Mouse (Mus musculus) stomach, embryonic 15.5 days (tissue): ENCODE results near the gene Dcdc2a. TPM values are rescaled to one million over a fixed set of nuclear protein-coding genes. Genes with fewer than 3 reads are reported as not detected.

Source experiments
- ATAC-seq: fragments of 200-750 bp; cut with Nextera tagmentation; 2 replicates; pipeline ENCODE4 v1.8.0; 2017; ENCODE audit warnings: low read depth, moderate number of reproducible peaks, moderate TSS enrichment; ENCODE audit not compliant: insufficient read depth, low FRiP score
- H3K27ac ChIP-seq: fragments of 300-500 bp; sonication (generic); 2 replicates; pipeline ENCODE4 v1.5.1; 2015; ENCODE audit warnings: mild to moderate bottlenecking, inconsistent platforms
- H3K27me3 ChIP-seq: fragments of 300-500 bp; sonication (generic); replicated peaks from 2 replicates; pipeline ENCODE4 v1.6.1; 2015; ENCODE audit warnings: inconsistent platforms
- H3K36me3 ChIP-seq: fragments of 300-500 bp; sonication (generic); 2 replicates; pipeline ENCODE4 v1.6.1; 2015; ENCODE audit warnings: inconsistent platforms
- H3K4me1 ChIP-seq: fragments of 300-500 bp; sonication (generic); 2 replicates; pipeline ENCODE4 v1.6.1; 2015; ENCODE audit warnings: inconsistent platforms
- H3K4me2 ChIP-seq: fragments of 300-500 bp; sonication (generic); 2 replicates; pipeline ENCODE4 v1.6.1; 2015; ENCODE audit warnings: mild to moderate bottlenecking, inconsistent platforms
- H3K4me3 ChIP-seq: fragments of 300-500 bp; sonication (generic); replicated peaks from 2 replicates; pipeline ENCODE4 v1.5.1; 2015; ENCODE audit warnings: inconsistent platforms
- H3K9ac ChIP-seq: fragments of 300-500 bp; sonication (generic); 2 replicates; pipeline ENCODE4 v1.6.1; 2015; ENCODE audit warnings: inconsistent platforms
- H3K9me3 ChIP-seq: fragments of 300-500 bp; sonication (generic); 2 replicates; pipeline ENCODE4 v1.6.1; 2016; ENCODE audit warnings: inconsistent platforms
- WGBS: fragments of 180-500 bp; shearing (Covaris S2); methylation state at CpG from one replicate; pipeline ENCODE4 v1.1.7; 2015; 5-methylcytosine and 5-hydroxymethylcytosine counted together
- polyA plus RNA-seq: library from polyadenylated mRNA; unstranded; fragments of >200 nt; fragmentation: Nextera tagmentation; extraction: Ambion mirVana; gene quantifications from 2 replicates; pipeline ENCODE4 v1.2.1, GENCODE M21; 2015

Dcdc2a gene
- polyA plus RNA-seq, 1 experiment from 2014 or later, result 3.1 TPM

- Histone ChIP-seq H3K27ac (no peak overlapping the region), H3K9ac (no peak overlapping the region), H3K4me3 (no peak overlapping the region), H3K4me1 (no peaks in the 10 kb centered on the region), H3K27me3 (no peaks in the 10 kb centered on the region), H3K9me3 (no peaks in the 10 kb centered on the region), H3K4me2 (peak overlapping the region; percentile 31; the same call in 1 of the 2 replicates), H3K36me3 (no peaks in the 10 kb centered on the region)
- 6% methylated on average over 6 of the region's 6 CpGs for WGBS
- ATAC-seq, result no peak
These were observed 131.5 kb downstream of the Dcdc2a start for GRCm38 (mm10) chr13:25187326-25187710.

DNA sequence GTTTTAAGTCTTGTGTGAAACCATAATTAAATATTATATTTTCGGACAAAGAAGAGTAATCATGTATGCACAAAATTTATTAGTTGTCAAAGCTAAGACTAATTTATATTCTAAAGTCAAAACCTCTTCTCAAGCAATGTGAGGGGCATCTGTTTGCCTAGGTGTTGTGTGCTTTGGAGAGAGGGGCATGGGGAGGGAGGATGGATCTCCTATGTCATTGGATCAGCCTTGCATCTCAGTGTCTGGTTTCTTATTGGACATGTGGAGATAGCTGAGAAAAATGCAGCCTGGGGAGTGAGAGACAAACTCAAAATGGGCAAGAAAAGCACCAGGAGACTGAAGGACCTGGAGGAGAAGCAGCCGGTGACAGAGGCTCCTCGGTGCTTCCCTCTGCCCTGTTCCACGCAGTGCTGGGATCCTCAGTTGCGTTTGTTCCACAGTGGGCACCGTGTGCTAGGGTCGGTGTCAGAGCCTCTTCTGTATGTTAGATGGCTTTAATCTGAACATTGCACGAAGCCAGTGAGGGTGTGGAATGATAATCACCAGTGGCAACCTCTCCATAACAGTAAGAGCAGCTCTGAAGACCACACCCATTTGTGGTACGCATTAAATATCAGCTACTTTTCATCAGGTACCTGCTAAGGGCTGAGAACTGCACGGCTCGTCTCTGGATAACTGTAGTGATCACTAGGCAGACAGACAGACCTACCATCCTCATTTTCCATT, 133.8 kb downstream of the Dcdc2a start:
- no peaks in the 10 kb centered on the region for H3K4me1 ChIP-seq
- H3K9me3 ChIP-seq, result no peaks in the 10 kb centered on the region
- ATAC-seq, result peak; percentile 91
- H3K27me3 ChIP-seq, result no peaks in the 10 kb centered on the region
- no peak overlapping the region for H3K9ac ChIP-seq
- WGBS, result 84% methylated on average over 11 of the region's 11 CpGs
- H3K4me3 ChIP-seq, result no peak overlapping the region
- H3K36me3 ChIP-seq, result no peaks in the 10 kb centered on the region
- no peak overlapping the region for H3K4me2 ChIP-seq
- H3K27ac ChIP-seq, result no peak overlapping the region

DNA sequence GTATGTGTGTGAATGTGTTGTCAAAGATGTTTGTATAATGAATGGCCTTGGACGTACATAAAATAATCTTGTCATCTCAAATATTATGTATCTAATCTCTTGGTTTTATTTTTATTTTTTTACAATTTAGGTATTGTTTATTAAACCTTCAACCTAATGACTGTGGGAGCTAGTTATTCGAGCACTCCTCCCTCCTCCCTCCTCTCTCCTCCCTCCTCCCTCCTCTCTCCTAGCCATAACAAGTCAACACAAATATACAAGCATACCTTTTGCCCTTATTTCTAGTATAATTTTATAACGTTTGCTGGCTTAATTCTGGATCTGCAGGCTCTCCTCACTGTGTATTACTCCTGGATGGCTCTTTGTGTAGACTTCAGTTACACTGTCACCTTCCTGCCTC, 134.4 kb downstream of the Dcdc2a start:
- Histone ChIP-seq H3K4me1 (no peaks in the 10 kb centered on the region), H3K9me3 (no peaks in the 10 kb centered on the region), H3K36me3 (no peaks in the 10 kb centered on the region), H3K9ac (no peak overlapping the region), H3K4me2 (no peak overlapping the region), H3K4me3 (no peak overlapping the region), H3K27ac (no peak overlapping the region), H3K27me3 (no peaks in the 10 kb centered on the region)
- WGBS, result 63% methylated on average over 3 of the region's 3 CpGs
- ATAC-seq, result no peak

- H3K9ac ChIP-seq, result no peak overlapping the region
- H3K9me3 ChIP-seq, result no peaks in the 10 kb centered on the region
- H3K27me3 ChIP-seq, result no peaks in the 10 kb centered on the region
- H3K36me3 ChIP-seq, result no peaks in the 10 kb centered on the region
- 85% methylated on average over 10 of the region's 10 CpGs for WGBS
- H3K27ac ChIP-seq, result no peak overlapping the region
- H3K4me1 ChIP-seq, result no peaks in the 10 kb centered on the region
- no peak overlapping the region for H3K4me3 ChIP-seq
- ATAC-seq, result no peak
- no peak overlapping the region for H3K4me2 ChIP-seq
These were observed 139.9 kb downstream of the Dcdc2a start for GRCm38 (mm10) chr13:25195706-25196105.

GRCm38 (mm10) chr13:25199916-25200315, 144.1 kb downstream of the Dcdc2a start:
- no peaks in the 10 kb centered on the region for H3K4me1 ChIP-seq
- no peak overlapping the region for H3K27ac ChIP-seq
- H3K27me3 ChIP-seq, result no peaks in the 10 kb centered on the region
- H3K36me3 ChIP-seq, result no peaks in the 10 kb centered on the region
- no peak overlapping the region for H3K4me2 ChIP-seq
- no peak overlapping the region for H3K9ac ChIP-seq
- 40% methylated on average over 3 of the region's 3 CpGs for WGBS
- no peak for ATAC-seq
- H3K4me3 ChIP-seq, result no peak overlapping the region
- no peaks in the 10 kb centered on the region for H3K9me3 ChIP-seq

GRCm38 (mm10) chr13:25206950-25207349, 151.1 kb downstream of the Dcdc2a start:
- no peak for ATAC-seq
- no peaks in the 10 kb centered on the region for H3K27me3 ChIP-seq
- WGBS, result 82% methylated on average over 5 of the region's 5 CpGs

GRCm38 (mm10) chr13:25218394-25218793, 162.6 kb downstream of the Dcdc2a start:
- Histone ChIP-seq H3K36me3 (no peaks in the 10 kb centered on the region), H3K27ac (no peak overlapping the region), H3K9me3 (no peaks in the 10 kb centered on the region), H3K4me3 (no peak overlapping the region), H3K27me3 (no peaks in the 10 kb centered on the region), H3K4me2 (no peak overlapping the region), H3K4me1 (no peaks in the 10 kb centered on the region), H3K9ac (no peak overlapping the region)
- no peak for ATAC-seq
- 70% methylated on average over 1 of the region's 1 CpGs for WGBS

More at GRCm38 (mm10) chr13:25206950-25207349, 151.1 kb downstream of the Dcdc2a start:
- Histone ChIP-seq H3K4me1 (no peaks in the 10 kb centered on the region), H3K9me3 (no peaks in the 10 kb centered on the region), H3K27ac (no peak overlapping the region), H3K4me2 (no peak overlapping the region), H3K4me3 (no peak overlapping the region), H3K9ac (no peak overlapping the region), H3K36me3 (no peaks in the 10 kb centered on the region)

GRCm38 (mm10) chr13:25220186-25220787, 164.5 kb downstream of the Dcdc2a start:
- 56% methylated on average over 5 of the region's 5 CpGs for WGBS

GRCm38 (mm10) chr13:25251893-25252292, 196.1 kb downstream of the Dcdc2a start:
- Histone ChIP-seq H3K36me3 (no peaks in the 10 kb centered on the region), H3K9ac (no peak overlapping the region), H3K9me3 (no peaks in the 10 kb centered on the region), H3K4me2 (no peak overlapping the region), H3K4me3 (no peak overlapping the region), H3K4me1 (no peaks in the 10 kb centered on the region), H3K27me3 (no peaks in the 10 kb centered on the region), H3K27ac (no peak overlapping the region)
- WGBS, result 88% methylated on average over 1 of the region's 1 CpGs
- no peak for ATAC-seq

More at GRCm38 (mm10) chr13:25220186-25220787, 164.5 kb downstream of the Dcdc2a start:
- Histone ChIP-seq H3K4me1 (no peaks in the 10 kb centered on the region), H3K4me3 (no peak overlapping the region), H3K9me3 (no peaks in the 10 kb centered on the region), H3K9ac (no peak overlapping the region), H3K36me3 (no peaks in the 10 kb centered on the region), H3K27ac (no peak overlapping the region), H3K27me3 (no peaks in the 10 kb centered on the region), H3K4me2 (no peak overlapping the region)
- ATAC-seq, result no peak

DNA sequence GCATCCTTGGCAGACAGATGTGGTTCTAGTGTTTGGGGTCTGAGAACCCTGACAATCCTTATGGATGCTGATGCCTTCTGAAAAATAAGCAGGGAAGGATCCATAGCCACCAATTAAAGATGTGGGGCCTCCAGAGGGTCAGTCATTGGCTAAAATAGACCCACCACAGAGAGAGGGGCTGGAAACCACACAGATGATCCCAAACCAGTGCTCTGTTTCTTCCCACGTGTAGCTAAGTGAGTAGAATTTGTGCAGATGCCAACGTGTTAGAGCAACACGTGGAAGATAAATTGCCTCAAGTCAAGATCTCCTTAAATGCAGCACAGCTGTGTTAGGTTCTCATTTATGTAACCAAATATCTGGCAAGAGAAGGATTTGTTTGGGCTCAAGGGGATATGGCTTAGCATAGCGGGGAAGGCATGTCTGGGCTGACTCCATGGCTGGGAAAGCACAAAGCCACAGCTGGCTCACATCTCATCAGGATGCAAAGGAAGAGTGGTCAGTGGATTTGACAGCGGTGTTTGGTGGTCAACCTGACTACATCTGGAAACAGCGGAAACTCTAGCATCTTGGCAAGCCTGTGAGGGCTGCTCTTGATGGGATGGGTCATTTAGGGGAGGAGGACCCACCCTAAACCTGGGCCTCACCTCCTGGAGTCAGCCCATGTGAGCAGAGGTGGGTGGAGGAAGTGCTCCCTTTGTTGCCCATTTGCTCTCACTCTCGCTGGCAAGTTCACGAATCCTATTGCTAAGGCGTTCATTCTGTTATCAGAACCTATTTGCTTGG, 198.9 kb downstream of the Dcdc2a start:
- H3K9me3 ChIP-seq, result no peaks in the 10 kb centered on the region
- H3K27me3 ChIP-seq, result no peaks in the 10 kb centered on the region
- H3K27ac ChIP-seq, result peak overlapping the region; percentile 37; the same call in 1 of the 2 replicates
- H3K4me1 ChIP-seq, result no peaks in the 10 kb centered on the region
- peak; percentile 75; the same call in 1 of the 2 replicates for ATAC-seq
- no peak overlapping the region for H3K9ac ChIP-seq
- no peak overlapping the region for H3K4me3 ChIP-seq
- H3K4me2 ChIP-seq, result no peak overlapping the region
- WGBS, result 44% methylated on average over 9 of the region's 9 CpGs
- no peaks in the 10 kb centered on the region for H3K36me3 ChIP-seq

- Histone ChIP-seq H3K4me2 (no peak overlapping the region), H3K9me3 (no peaks in the 10 kb centered on the region), H3K27me3 (no peaks in the 10 kb centered on the region), H3K36me3 (no peaks in the 10 kb centered on the region), H3K4me1 (0 out of 2 replicates have a peak, but pooled peaks cover 3% of the 10 kb centered on the region), H3K27ac (no peak overlapping the region), H3K4me3 (no peak overlapping the region), H3K9ac (no peak overlapping the region)
- ATAC-seq, result no peak
- WGBS, result 94% methylated on average over 6 of the region's 6 CpGs
These were observed 201.8 kb downstream of the Dcdc2a start for GRCm38 (mm10) chr13:25257608-25258007.
